Mouse (Mus musculus) stomach, postnatal 0 days (tissue): ENCODE measurements at regions not wholly inside any gene's neighbourhood (a gene's known extent, or its start where the extent isn't known, plus 50 kb on each side); places are given as distances from the start of the nearest gene placed in this dataset.

Experiments
- CTCF ChIP-seq: IDR thresholded peaks from 2 replicates; pipeline ENCODE4 v1.5.1; 2016; ENCODE audit warnings: antibody characterized with exemption, low read depth, mild to moderate bottlenecking, moderate library complexity
- EP300 ChIP-seq: optimal IDR thresholded peaks from 2 replicates; pipeline ENCODE3; 2016; ENCODE audit warnings: antibody characterized with exemption

DNA sequence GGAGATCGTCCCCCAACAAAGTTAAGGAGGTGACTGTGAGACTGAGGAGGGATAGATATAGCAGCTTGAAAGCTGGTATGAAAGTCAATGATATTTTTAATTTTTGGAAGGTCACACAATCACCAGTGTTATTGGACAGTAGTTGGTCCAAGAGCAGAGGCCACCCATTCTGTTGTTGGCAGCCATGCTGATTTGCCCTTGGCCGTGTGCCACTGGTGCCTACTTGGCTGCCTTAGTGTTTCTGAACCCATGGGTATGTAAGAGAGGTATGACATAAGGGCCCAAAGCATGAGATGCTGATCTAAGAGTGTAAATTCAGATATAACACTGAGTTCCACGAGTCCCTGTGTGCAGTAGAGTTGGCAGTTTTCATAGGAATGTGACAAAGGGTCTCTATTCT lies 153.7 kb downstream of the Pax1 start:
- no peak for TF ChIP-seq CTCF
- TF ChIP-seq EP300: no peak
